Mouse (Mus musculus): Measurements from ENCODE around the gene Akap1. TPM values are rescaled to one million over a fixed set of nuclear protein-coding genes. Genes with fewer than 3 reads are reported as not detected.

The Akap1 gene
- polyA plus RNA-seq, 1 experiment from 2014 or later, result 9.5 TPM

DNA sequence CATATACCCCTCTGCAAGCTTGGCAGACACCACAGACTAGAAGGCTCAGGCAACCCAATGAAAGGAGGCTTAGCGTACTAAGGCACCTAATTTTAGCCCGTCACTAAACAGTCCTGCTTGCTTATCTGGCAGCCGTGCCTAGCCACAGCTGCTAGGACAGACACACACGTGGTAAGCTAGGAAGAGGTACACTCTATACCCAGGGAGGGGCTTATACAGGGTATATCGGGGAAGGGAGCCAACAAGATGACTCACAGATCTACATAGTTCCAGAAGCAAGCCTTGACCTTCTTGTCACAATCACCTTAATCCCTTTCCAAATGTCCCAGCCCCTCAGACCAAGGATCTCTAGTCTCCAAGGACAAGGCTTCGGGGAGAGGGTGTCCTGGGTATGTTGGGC is 23.0 kb downstream of the Akap1 start:
- Histone ChIP-seq H3K4me3 (ENCODE audit: low read depth, low read length) (no peak overlapping the region), H3K27ac (ENCODE audit: low read length) (no peak overlapping the region), H3K4me1 (ENCODE audit: control insufficient read depth, low read depth, low read length) (no peaks in the 10 kb centered on the region), H3K9me3 (replicated peaks; ENCODE audit: control insufficient read depth, low read length) (no peaks in the 10 kb centered on the region), H3K36me3 (ENCODE audit: control insufficient read depth, insufficient read depth) (peaks cover 12% of the 10 kb centered on the region; the same call in 1 of the 2 replicates), H3K4me2 (ENCODE audit: low read depth, low read length) (no peak overlapping the region), H3K9ac (ENCODE audit: low read depth, low read length) (no peak overlapping the region), H3K27me3 (ENCODE audit: control insufficient read depth, insufficient read depth, low read depth, low read length) (no peaks in the 10 kb centered on the region)
- WGBS (ENCODE audit: insufficient replicate concordance), result 23% methylated on average over 6 of the region's 6 CpGs
- ATAC-seq (ENCODE audit: low read depth), result no peak

DNA sequence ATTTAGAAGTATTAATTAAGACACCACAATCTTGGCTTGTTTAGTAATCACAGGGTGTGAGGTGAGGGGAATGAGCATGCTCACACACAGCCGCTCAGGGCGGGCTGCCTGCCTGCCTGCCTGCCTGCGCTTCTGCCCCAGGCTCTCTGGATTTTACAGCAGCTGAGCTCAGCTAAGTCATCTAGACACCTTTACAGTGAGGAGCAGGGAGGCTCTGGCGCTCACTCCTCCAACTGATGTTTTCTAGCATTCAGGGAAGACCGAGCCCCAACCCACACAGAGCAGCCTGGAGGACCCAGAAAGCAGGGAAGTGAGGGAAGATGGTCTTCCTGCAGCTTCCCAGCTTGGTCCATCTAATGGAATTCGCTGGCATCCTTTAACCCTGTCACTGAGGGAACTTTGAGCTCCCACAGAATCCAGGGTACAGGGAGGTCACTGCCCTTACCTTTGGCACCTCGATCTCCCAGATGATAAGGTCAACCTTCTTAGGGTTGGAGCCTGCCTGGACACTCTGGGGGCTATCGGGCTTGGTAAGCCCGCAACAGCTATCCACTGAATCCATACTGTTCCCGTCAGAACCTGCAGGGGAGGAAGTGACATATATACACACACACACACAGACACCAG is 23.5 kb downstream of the Akap1 start:
- Histone ChIP-seq H3K4me2 (ENCODE audit: low read depth, low read length) (no peak overlapping the region), H3K9ac (ENCODE audit: low read depth, low read length) (no peak overlapping the region), H3K4me1 (ENCODE audit: control insufficient read depth, low read depth, low read length) (no peaks in the 10 kb centered on the region), H3K36me3 (ENCODE audit: control insufficient read depth, insufficient read depth) (peaks cover 12% of the 10 kb centered on the region; the same call in 1 of the 2 replicates), H3K27me3 (ENCODE audit: control insufficient read depth, insufficient read depth, low read depth, low read length) (no peaks in the 10 kb centered on the region), H3K9me3 (replicated peaks; ENCODE audit: control insufficient read depth, low read length) (no peaks in the 10 kb centered on the region), H3K4me3 (ENCODE audit: low read depth, low read length) (no peak overlapping the region), H3K27ac (ENCODE audit: low read length) (no peak overlapping the region)
- WGBS (ENCODE audit: insufficient replicate concordance), result 74% methylated on average over 10 of the region's 10 CpGs
- no peak for ATAC-seq (ENCODE audit: low read depth)

DNA sequence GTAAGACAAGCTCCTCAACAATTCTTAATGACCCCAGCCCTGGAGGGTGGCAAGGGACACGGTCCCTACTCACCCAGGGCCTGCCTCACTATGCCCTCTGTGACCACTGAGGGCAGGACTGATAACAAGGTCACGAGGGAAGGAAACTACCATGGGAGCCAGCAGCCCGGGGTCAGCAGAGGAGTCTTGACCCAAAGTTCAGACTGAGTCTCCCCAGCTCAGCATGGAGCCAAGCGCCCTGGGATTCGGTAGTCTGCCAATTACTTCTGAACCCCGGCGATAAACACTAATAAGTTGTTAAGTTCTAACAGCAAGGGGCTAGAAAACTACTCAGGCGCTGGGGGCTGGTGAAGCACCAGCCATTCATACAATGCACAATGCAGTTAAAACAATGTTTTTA is 24.1 kb downstream of the Akap1 start:
- Histone ChIP-seq H3K27ac (ENCODE audit: low read length) (no peak overlapping the region), H3K4me2 (ENCODE audit: low read depth, low read length) (no peak overlapping the region), H3K36me3 (ENCODE audit: control insufficient read depth, insufficient read depth) (peaks cover 11% of the 10 kb centered on the region; the same call in 1 of the 2 replicates), H3K27me3 (ENCODE audit: control insufficient read depth, insufficient read depth, low read depth, low read length) (no peaks in the 10 kb centered on the region), H3K9me3 (replicated peaks; ENCODE audit: control insufficient read depth, low read length) (no peaks in the 10 kb centered on the region), H3K9ac (ENCODE audit: low read depth, low read length) (no peak overlapping the region), H3K4me3 (ENCODE audit: low read depth, low read length) (no peak overlapping the region), H3K4me1 (ENCODE audit: control insufficient read depth, low read depth, low read length) (no peaks in the 10 kb centered on the region)
- no peak for ATAC-seq (ENCODE audit: low read depth)
- 73% methylated on average over 8 of the region's 8 CpGs for WGBS (ENCODE audit: insufficient replicate concordance)

DNA sequence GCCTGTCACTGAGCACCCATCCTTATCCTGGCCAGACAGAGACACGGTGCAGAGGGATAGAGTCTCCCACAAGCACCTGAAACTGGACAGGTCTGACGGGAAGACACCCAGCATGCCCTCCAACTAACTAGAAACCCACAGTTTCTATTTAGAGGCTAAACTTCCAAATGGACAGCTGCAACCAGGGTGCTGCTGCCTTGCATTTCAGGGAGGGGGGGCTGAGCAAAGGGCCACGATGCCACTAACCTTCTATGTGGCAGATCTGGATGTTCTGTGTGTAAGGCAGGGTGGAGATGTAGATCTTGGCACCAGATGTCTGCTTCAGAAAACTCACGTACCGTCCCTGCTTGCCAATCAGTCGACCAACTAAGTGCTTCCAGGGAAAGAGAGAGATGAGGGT is 25.0 kb downstream of the Akap1 start:
- H3K36me3 ChIP-seq (ENCODE audit: control insufficient read depth, insufficient read depth), result peaks cover 8% of the 10 kb centered on the region; the same call in 1 of the 2 replicates
- no peak overlapping the region for H3K9ac ChIP-seq (ENCODE audit: low read depth, low read length)
- H3K27me3 ChIP-seq (ENCODE audit: control insufficient read depth, insufficient read depth, low read depth, low read length), result no peaks in the 10 kb centered on the region
- H3K4me3 ChIP-seq (ENCODE audit: low read depth, low read length), result no peak overlapping the region
- no peak overlapping the region for H3K4me2 ChIP-seq (ENCODE audit: low read depth, low read length)
- WGBS (ENCODE audit: insufficient replicate concordance), result 74% methylated on average over 6 of the region's 6 CpGs
- ATAC-seq (ENCODE audit: low read depth), result no peak
- no peak overlapping the region for H3K27ac ChIP-seq (ENCODE audit: low read length)
- H3K9me3 ChIP-seq (replicated peaks; ENCODE audit: control insufficient read depth, low read length), result no peaks in the 10 kb centered on the region
- no peaks in the 10 kb centered on the region for H3K4me1 ChIP-seq (ENCODE audit: control insufficient read depth, low read depth, low read length)

DNA sequence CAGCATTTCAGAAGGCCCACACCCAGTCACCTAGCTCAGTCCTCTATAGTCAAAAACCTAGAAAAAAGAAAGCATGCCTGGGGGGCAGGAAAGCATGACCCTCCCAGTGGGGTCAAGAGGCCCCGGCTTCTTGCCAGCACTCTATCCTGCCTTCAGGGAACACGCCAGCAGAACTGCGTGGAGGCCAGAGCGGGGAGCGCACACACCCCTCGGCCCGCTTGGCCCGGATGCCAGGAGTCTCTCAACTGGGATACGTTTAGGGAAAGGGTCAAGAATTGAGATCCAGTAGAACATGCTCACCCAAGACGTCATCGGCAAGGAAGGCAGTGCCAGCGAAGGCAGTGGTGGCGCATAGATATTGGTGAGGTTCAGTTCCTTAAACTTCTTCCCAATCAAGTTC is 25.8 kb downstream of the Akap1 start:
- H3K9me3 ChIP-seq (replicated peaks; ENCODE audit: control insufficient read depth, low read length), result no peaks in the 10 kb centered on the region
- H3K4me1 ChIP-seq (ENCODE audit: control insufficient read depth, low read depth, low read length), result no peaks in the 10 kb centered on the region
- no peak overlapping the region for H3K4me3 ChIP-seq (ENCODE audit: low read depth, low read length)
- 83% methylated on average over 13 of the region's 13 CpGs for WGBS (ENCODE audit: insufficient replicate concordance)
- no peak overlapping the region for H3K9ac ChIP-seq (ENCODE audit: low read depth, low read length)
- no peaks in the 10 kb centered on the region for H3K27me3 ChIP-seq (ENCODE audit: control insufficient read depth, insufficient read depth, low read depth, low read length)
- peaks cover 8% of the 10 kb centered on the region; the same call in 1 of the 2 replicates for H3K36me3 ChIP-seq (ENCODE audit: control insufficient read depth, insufficient read depth)
- ATAC-seq (ENCODE audit: low read depth), result no peak
- H3K4me2 ChIP-seq (ENCODE audit: low read depth, low read length), result no peak overlapping the region
- H3K27ac ChIP-seq (ENCODE audit: low read length), result no peak overlapping the region

DNA sequence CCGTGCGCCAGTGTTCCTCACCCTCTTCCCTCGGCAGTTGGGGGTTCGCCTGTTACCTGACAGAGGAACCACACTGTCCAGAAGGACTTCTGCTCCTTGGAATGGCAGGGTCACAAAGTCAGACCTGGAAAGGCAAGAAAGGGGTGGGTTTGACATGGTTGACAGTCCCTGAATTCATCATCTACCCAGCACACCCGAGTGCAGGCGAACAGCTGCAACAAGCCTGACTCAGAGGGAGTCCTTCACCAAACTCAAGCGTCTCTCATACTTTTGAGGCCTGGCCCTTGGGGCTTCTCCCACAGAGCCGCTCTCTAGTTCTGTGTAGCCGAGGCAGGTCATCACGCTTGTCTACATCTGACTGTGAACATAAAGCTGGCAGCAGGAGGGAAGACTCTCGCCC is 29.8 kb downstream of the Akap1 start:
- Histone ChIP-seq H3K4me3 (ENCODE audit: low read depth, low read length) (no peak overlapping the region), H3K27me3 (ENCODE audit: control insufficient read depth, insufficient read depth, low read depth, low read length) (no peaks in the 10 kb centered on the region), H3K9ac (ENCODE audit: low read depth, low read length) (no peak overlapping the region), H3K27ac (ENCODE audit: low read length) (no peak overlapping the region), H3K4me1 (ENCODE audit: control insufficient read depth, low read depth, low read length) (no peaks in the 10 kb centered on the region), H3K4me2 (ENCODE audit: low read depth, low read length) (no peak overlapping the region), H3K36me3 (ENCODE audit: control insufficient read depth, insufficient read depth) (peaks cover 8% of the 10 kb centered on the region; the same call in 1 of the 2 replicates), H3K9me3 (replicated peaks; ENCODE audit: control insufficient read depth, low read length) (no peaks in the 10 kb centered on the region)
- no peak for ATAC-seq (ENCODE audit: low read depth)
- WGBS (ENCODE audit: insufficient replicate concordance), result 88% methylated on average over 11 of the region's 11 CpGs

DNA sequence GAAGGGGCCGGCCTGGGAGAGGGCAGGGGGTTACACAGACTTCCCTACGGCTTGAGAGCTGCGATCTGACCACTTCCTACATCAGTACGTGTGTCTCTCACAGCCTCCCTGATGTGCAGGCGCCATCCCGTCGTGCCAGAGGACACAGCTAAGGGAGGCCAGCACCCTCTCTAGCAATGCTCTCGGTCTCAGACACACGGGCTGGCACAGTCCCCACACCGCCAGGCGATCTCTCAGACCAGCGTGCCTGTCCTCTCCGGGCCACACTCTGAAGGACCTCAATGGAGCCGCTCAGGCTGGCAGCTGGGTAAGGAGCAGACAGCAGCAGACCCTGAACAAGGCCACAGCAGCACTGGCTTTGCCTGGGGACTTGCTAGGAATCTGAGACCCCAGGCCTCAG is 30.3 kb downstream of the Akap1 start:
- Histone ChIP-seq H3K27ac (ENCODE audit: low read length) (no peak overlapping the region), H3K27me3 (ENCODE audit: control insufficient read depth, insufficient read depth, low read depth, low read length) (no peaks in the 10 kb centered on the region), H3K4me2 (ENCODE audit: low read depth, low read length) (no peak overlapping the region), H3K9me3 (replicated peaks; ENCODE audit: control insufficient read depth, low read length) (no peaks in the 10 kb centered on the region), H3K36me3 (ENCODE audit: control insufficient read depth, insufficient read depth) (peaks cover 8% of the 10 kb centered on the region; the same call in 1 of the 2 replicates), H3K9ac (ENCODE audit: low read depth, low read length) (no peak overlapping the region), H3K4me1 (ENCODE audit: control insufficient read depth, low read depth, low read length) (no peaks in the 10 kb centered on the region), H3K4me3 (ENCODE audit: low read depth, low read length) (no peak overlapping the region)
- WGBS (ENCODE audit: insufficient replicate concordance), result 78% methylated on average over 14 of the region's 14 CpGs
- ATAC-seq (ENCODE audit: low read depth), result no peak

DNA sequence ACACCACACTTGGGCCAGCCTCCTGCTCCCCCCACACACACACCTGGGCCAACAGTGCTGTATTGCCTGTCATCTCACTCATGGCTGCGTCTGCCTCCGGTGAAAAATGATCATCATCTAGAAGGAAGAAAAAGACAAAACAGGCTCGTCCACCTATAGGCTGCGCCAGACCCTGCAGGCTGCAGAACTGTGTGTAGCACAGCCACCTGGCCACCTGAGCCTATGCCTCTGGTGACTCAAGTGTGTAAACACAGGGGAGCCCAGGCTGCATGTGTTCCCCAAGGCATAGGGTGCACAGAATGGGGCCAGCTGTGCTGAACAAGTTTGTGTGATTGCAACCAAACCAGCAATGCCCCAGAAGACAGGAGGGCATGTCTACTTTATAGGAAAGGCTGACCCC is 31.3 kb downstream of the Akap1 start:
- ATAC-seq (ENCODE audit: low read depth), result no peak
- H3K4me3 ChIP-seq (ENCODE audit: low read depth, low read length), result no peak overlapping the region
- peaks cover 8% of the 10 kb centered on the region; the same call in 1 of the 2 replicates for H3K36me3 ChIP-seq (ENCODE audit: control insufficient read depth, insufficient read depth)
- no peak overlapping the region for H3K4me2 ChIP-seq (ENCODE audit: low read depth, low read length)
- H3K27me3 ChIP-seq (ENCODE audit: control insufficient read depth, insufficient read depth, low read depth, low read length), result no peaks in the 10 kb centered on the region
- H3K9ac ChIP-seq (ENCODE audit: low read depth, low read length), result no peak overlapping the region
- H3K9me3 ChIP-seq (replicated peaks; ENCODE audit: control insufficient read depth, low read length), result no peaks in the 10 kb centered on the region
- WGBS (ENCODE audit: insufficient replicate concordance), result 76% methylated on average over 4 of the region's 4 CpGs
- no peak overlapping the region for H3K27ac ChIP-seq (ENCODE audit: low read length)
- H3K4me1 ChIP-seq (ENCODE audit: control insufficient read depth, low read depth, low read length), result no peaks in the 10 kb centered on the region

DNA sequence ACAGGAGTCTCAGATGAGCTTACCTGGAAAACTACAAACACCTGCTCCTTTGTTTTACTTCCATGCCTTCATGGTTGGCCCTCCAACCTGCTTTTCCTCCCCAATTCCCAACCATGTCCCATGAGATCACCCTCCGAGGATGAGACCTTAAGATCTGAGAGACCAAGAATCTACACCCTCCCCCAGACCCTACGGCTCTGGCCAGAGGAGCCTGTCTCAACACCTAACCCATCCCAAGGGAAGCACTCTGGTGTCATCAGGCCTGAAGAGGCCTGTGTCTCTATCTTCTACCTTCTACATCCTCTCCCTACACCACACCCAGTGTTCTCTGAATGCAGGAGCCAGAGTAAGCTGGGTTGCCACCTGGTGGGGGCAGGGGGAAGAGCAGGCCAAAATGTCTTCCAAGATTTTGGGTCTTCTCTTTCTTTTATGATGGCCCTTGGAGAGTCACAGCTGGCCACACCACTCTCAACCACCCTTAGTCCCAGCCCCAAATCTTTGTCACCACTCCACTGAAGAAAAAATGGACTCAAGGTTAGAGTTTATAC is 34.1 kb downstream of the Akap1 start:
- Histone ChIP-seq H3K4me3 (ENCODE audit: low read depth, low read length) (no peak overlapping the region), H3K36me3 (ENCODE audit: control insufficient read depth, insufficient read depth) (no peaks in the 10 kb centered on the region), H3K27me3 (ENCODE audit: control insufficient read depth, insufficient read depth, low read depth, low read length) (no peaks in the 10 kb centered on the region), H3K9me3 (replicated peaks; ENCODE audit: control insufficient read depth, low read length) (no peaks in the 10 kb centered on the region), H3K4me1 (ENCODE audit: control insufficient read depth, low read depth, low read length) (no peaks in the 10 kb centered on the region), H3K4me2 (ENCODE audit: low read depth, low read length) (no peak overlapping the region), H3K9ac (ENCODE audit: low read depth, low read length) (no peak overlapping the region), H3K27ac (ENCODE audit: low read length) (no peak overlapping the region)
- ATAC-seq (ENCODE audit: low read depth), result no peak
- WGBS (ENCODE audit: insufficient replicate concordance), result 74% methylated on average over 2 of the region's 2 CpGs
